Mouse (Mus musculus) midbrain, embryonic 11.5 days (tissue): Measurements from ENCODE around the gene Mybpc2. TPM values are rescaled to one million over a fixed set of nuclear protein-coding genes. Genes with fewer than 3 reads are reported as not detected.
A peak's percentile ranks its signal among the peaks of the same experiment; 100 is the strongest.

Source experiments
- ATAC-seq: fragments of 200-750 bp; cut with Nextera tagmentation; 2 replicates; pipeline ENCODE4 v1.8.0; 2017; ENCODE audit warnings: moderate TSS enrichment, moderate library complexity; ENCODE audit not compliant: low FRiP score
- DNase-seq: peaks from one replicate; pipeline ENCODE4 v3.0.0; 2015; ENCODE audit warnings: low spot score; ENCODE audit errors: missing footprints
- H3K27ac ChIP-seq: fragments of 300-500 bp; sonication (generic); 2 replicates; pipeline ENCODE4 v1.5.1; 2014; ENCODE audit warnings: low read depth, low read length
- H3K27me3 ChIP-seq: fragments of 300-500 bp; sonication (generic); 2 replicates; pipeline ENCODE4 v1.6.1; 2014; ENCODE audit warnings: mild to moderate bottlenecking, low read length, moderate library complexity, mixed read lengths; ENCODE audit not compliant: control insufficient read depth, insufficient read depth
- H3K36me3 ChIP-seq: fragments of 300-500 bp; sonication (generic); 2 replicates; pipeline ENCODE4 v1.6.1; 2014; ENCODE audit warnings: mild to moderate bottlenecking, low read length, moderate library complexity, mixed read lengths; ENCODE audit not compliant: control insufficient read depth, insufficient read depth
- H3K4me1 ChIP-seq: fragments of 300-500 bp; sonication (generic); 2 replicates; pipeline ENCODE4 v1.6.1; 2014; ENCODE audit warnings: low read length; ENCODE audit not compliant: control insufficient read depth, insufficient read depth
- H3K4me2 ChIP-seq: fragments of 300-500 bp; sonication (generic); 2 replicates; pipeline ENCODE4 v1.6.1; 2014; ENCODE audit warnings: mild to moderate bottlenecking, moderate library complexity
- H3K4me3 ChIP-seq: fragments of 300-500 bp; sonication (generic); 2 replicates; pipeline ENCODE4 v1.5.1; 2014; ENCODE audit warnings: low read depth, low read length
- H3K9ac ChIP-seq: fragments of 300-500 bp; sonication (generic); 2 replicates; pipeline ENCODE4 v1.6.1; 2014; ENCODE audit warnings: low read length
- H3K9me3 ChIP-seq: fragments of 300-500 bp; sonication (generic); 2 replicates; pipeline ENCODE4 v1.6.1; 2016; ENCODE audit warnings: low read length; ENCODE audit not compliant: control insufficient read depth
- WGBS: fragments of 180-500 bp; shearing (Covaris S2); extraction: QIAGEN DNeasy Blood & Tissue Kit; methylation state at CpG from one replicate; pipeline ENCODE4 v1.1.7; 2014; 5-methylcytosine and 5-hydroxymethylcytosine counted together
- polyA plus RNA-seq: library from polyadenylated mRNA; unstranded; fragments of >200 nt; fragmentation: Nextera tagmentation; extraction: Ambion mirVana; gene quantifications from 2 replicates; pipeline ENCODE4 v1.2.1, GENCODE M21; 2014

The Mybpc2 gene
- polyA plus RNA-seq, 1 experiment from 2014 or later: not detected

GRCm38 (mm10) chr7:44466006-44466887, 58.2 kb downstream of the Mybpc2 start:
- Histone ChIP-seq H3K9me3 (no peaks in the 10 kb centered on the region), H3K4me3 (no peak overlapping the region), H3K4me2 (no peak overlapping the region), H3K4me1 (peaks cover 31% of the 10 kb centered on the region), H3K36me3 (peaks cover 17% of the 10 kb centered on the region), H3K27ac (no peak overlapping the region), H3K9ac (no peak overlapping the region), H3K27me3 (peaks cover 12% of the 10 kb centered on the region)
- WGBS: 78% methylated on average over 10 of the region's 10 CpGs
- ATAC-seq: no peak
- peak; percentile 81 for DNase-seq

GRCm38 (mm10) chr7:44465111-44465510, 59.3 kb downstream of the Mybpc2 start, which contains the start of gene Aspdh:
Gene Aspdh (plus strand): TSS chr7:44465391.
- H3K9ac ChIP-seq: no peak within 1 kb of the TSS
- WGBS: 42% methylated on average over 2 of the region's 2 CpGs
- H3K9me3 ChIP-seq: no peaks in the 10 kb centered on the region
- DNase-seq (peak; percentile 81), ATAC-seq (no peak)
- H3K4me3 ChIP-seq: no peak within 1 kb of the TSS
- peaks cover 18% of the 10 kb centered on the region for H3K36me3 ChIP-seq
- 0 out of 2 replicates have a peak within 1 kb of the TSS, but pooled peaks have one; percentile 0 for H3K27ac ChIP-seq
- H3K27me3 ChIP-seq: peaks cover 17% of the 10 kb centered on the region
- no peak within 1 kb of the TSS for H3K4me2 ChIP-seq
- peaks cover 31% of the 10 kb centered on the region for H3K4me1 ChIP-seq

GRCm38 (mm10) chr7:44464511-44464910, 59.9 kb downstream of the Mybpc2 start:
- Histone ChIP-seq H3K4me1 (peaks cover 31% of the 10 kb centered on the region), H3K27ac (0 out of 2 replicates have a peak overlapping the region, but pooled peaks have one; percentile 0), H3K36me3 (peaks cover 18% of the 10 kb centered on the region), H3K27me3 (peaks cover 17% of the 10 kb centered on the region), H3K4me2 (no peak overlapping the region), H3K9me3 (no peaks in the 10 kb centered on the region), H3K9ac (no peak overlapping the region), H3K4me3 (no peak overlapping the region)
- DNase-seq (peak; percentile 85), ATAC-seq (no peak)
- 21% methylated on average over 4 of the region's 4 CpGs for WGBS

GRCm38 (mm10) chr7:44463556-44464225, 60.8 kb downstream of the Mybpc2 start:
- peaks cover 17% of the 10 kb centered on the region for H3K27me3 ChIP-seq
- no peak overlapping the region for H3K9ac ChIP-seq
- ATAC-seq: no peak
- 84% methylated on average over 10 of the region's 10 CpGs for WGBS
- H3K9me3 ChIP-seq: no peaks in the 10 kb centered on the region
- H3K27ac ChIP-seq: no peak overlapping the region
- peaks cover 18% of the 10 kb centered on the region for H3K36me3 ChIP-seq
- peaks cover 27% of the 10 kb centered on the region for H3K4me1 ChIP-seq
- H3K4me3 ChIP-seq: no peak overlapping the region
- no peak overlapping the region for H3K4me2 ChIP-seq
- DNase-seq: peak; percentile 86

DNA sequence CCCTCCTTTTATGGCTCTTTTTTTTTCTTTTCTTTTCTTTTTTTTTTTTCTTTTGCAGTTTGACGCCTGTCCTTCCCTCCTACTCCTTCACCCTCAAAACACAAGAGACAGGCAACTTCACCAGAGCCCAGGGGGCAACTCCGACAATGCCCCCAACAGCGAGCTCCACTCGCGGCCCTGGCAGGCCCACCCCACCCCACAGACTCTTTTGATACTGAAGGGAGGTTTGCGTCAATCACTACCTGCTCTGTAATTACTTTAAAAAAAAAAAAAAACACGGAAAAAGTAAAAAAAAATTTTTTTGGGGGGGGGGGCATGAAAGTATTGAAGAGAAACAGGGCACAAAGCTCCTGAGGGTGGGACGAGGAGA, 61.4 kb downstream of the Mybpc2 start:
- Histone ChIP-seq H3K4me2 (no peak overlapping the region), H3K9ac (no peak overlapping the region), H3K9me3 (no peaks in the 10 kb centered on the region; the same call in 1 of the 2 replicates), H3K4me3 (no peak overlapping the region), H3K27me3 (peaks cover 17% of the 10 kb centered on the region), H3K36me3 (peaks cover 21% of the 10 kb centered on the region), H3K27ac (no peak overlapping the region), H3K4me1 (peaks cover 22% of the 10 kb centered on the region)
- ATAC-seq: no peak
- WGBS: 40% methylated on average over 8 of the region's 8 CpGs
- no peak for DNase-seq

GRCm38 (mm10) chr7:44462218-44463055, 62.0 kb downstream of the Mybpc2 start:
- DNase-seq: peak; percentile 94
- WGBS: 24% methylated on average over 76 of the region's 77 CpGs
- H3K4me1 ChIP-seq: peaks cover 22% of the 10 kb centered on the region
- H3K36me3 ChIP-seq: peaks cover 23% of the 10 kb centered on the region
- H3K4me2 ChIP-seq: no peak overlapping the region
- no peak overlapping the region for H3K27ac ChIP-seq
- H3K9me3 ChIP-seq: no peaks in the 10 kb centered on the region; the same call in 1 of the 2 replicates
- H3K4me3 ChIP-seq: no peak overlapping the region
- no peak overlapping the region for H3K9ac ChIP-seq
- H3K27me3 ChIP-seq: peaks cover 17% of the 10 kb centered on the region
- no peak for ATAC-seq

GRCm38 (mm10) chr7:44461503-44462217, 62.8 kb downstream of the Mybpc2 start:
- H3K36me3 ChIP-seq: peaks cover 26% of the 10 kb centered on the region
- H3K4me2 ChIP-seq: no peak overlapping the region
- no peak overlapping the region for H3K9ac ChIP-seq
- no peaks in the 10 kb centered on the region; the same call in 1 of the 2 replicates for H3K9me3 ChIP-seq
- peaks cover 17% of the 10 kb centered on the region for H3K27me3 ChIP-seq
- 70% methylated on average over 56 of the region's 57 CpGs for WGBS
- peak; percentile 77 for DNase-seq
- H3K27ac ChIP-seq: no peak overlapping the region
- 0 out of 2 replicates have a peak, but pooled peaks have one; percentile 4 for ATAC-seq
- H3K4me3 ChIP-seq: no peak overlapping the region
- H3K4me1 ChIP-seq: peaks cover 20% of the 10 kb centered on the region

- Histone ChIP-seq H3K9me3 (no peaks in the 10 kb centered on the region; the same call in 1 of the 2 replicates), H3K27me3 (peaks cover 17% of the 10 kb centered on the region), H3K27ac (no peak overlapping the region), H3K36me3 (peaks cover 26% of the 10 kb centered on the region), H3K4me2 (no peak overlapping the region), H3K4me3 (no peak overlapping the region), H3K4me1 (peaks cover 20% of the 10 kb centered on the region), H3K9ac (no peak overlapping the region)
- 81% methylated on average over 31 of the region's 31 CpGs for WGBS
- ATAC-seq (no peak), DNase-seq (peak; percentile 59)
Measured at GRCm38 (mm10) chr7:44460767-44461502, 63.5 kb downstream of the Mybpc2 start.
